Mouse (Mus musculus): Measurements from ENCODE around the gene Tiprl.
A peak's percentile ranks its signal among the peaks of the same experiment; 100 is the strongest.

The Tiprl gene

DNA sequence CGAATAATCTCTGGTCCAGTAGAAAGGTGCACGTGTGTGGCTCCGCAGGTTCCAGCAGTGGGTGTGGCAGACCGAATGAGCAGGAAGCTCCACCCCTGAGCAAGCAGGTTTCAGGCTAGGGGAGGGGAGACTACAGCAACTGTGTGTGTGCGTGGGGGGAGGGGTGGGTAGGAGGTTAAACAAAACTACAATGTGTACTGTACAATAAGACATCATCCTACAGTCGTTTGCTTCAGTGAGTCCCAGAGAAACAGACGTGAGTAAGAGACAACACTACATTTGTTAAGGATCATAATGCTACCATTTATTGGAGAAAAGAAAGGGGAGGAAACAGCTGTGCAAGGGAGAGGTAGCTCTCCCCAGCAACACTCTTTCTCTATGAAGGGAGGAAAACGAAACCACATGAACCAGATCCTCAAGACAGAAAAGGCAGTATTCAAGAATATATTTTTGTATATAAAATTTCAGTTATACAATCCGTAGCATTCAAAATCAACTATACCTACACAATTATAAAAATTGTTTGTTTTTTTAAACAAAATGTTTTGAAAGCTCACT lies 62.7 kb downstream of the Tiprl start:
- peak; percentile 41 for DNase-seq (ENCODE audit: low read depth, low spot score)

DNA sequence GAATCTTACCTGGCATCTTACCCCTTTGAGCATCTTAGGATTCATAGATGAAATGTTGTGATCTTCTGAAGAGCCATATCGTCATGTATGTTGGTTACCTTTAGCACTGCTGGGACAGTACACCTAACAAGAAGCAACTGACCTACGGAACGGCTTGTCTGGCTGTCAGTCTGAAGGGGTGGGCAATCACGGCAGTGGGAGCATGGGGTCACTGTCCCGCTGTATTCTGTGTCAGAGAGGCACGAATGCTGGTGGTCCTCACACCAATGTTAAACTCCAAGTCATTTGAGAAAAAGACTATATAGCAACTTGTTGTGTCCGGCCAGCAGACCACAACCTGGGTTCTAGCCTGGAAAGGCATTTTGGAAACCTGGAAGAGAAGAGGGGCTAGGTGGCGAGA lies 65.5 kb downstream of the Tiprl start:
- no peak for DNase-seq (ENCODE audit: low read depth, low spot score)

DNA sequence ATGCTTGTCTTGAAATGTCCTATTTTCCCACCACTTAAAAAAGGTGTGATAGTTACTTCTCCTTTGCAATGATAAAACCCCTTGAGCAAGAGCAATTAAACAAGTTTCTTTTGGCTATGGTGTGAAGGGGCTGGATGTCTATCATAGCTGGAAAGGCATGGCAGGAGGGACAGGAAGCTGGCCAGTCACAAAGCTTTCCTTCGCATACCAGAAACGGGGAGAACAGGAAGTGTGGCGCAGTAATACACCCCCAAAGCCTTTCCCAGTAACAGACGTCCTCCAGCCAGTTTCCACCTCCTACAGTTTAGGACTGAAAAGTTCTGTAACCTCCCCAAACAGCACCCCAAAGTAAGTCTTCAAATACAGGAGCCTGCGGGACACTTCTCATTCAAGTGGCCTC lies 66.6 kb downstream of the Tiprl start:
- no peak for DNase-seq (ENCODE audit: low read depth, low spot score)

DNA sequence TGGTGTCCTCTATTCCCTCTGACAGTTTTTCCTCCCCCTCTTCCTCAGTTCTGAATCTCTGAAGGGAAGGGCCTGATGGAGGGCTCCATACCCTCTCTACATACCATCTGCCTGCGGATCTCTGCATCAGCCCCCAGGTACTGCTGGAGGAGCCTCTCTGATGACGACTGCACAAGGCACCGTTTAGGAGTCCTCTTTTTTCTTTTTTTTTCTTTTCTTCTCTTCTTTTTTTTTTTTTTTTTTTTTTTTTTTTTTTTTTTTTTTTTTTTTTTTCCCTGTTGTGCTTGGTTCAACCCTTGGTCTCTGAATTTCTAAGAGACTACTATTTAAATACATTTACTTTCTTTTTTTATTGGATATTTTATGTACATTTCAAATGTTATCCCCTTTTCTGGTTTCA lies 67.3 kb downstream of the Tiprl start:
- no peak for DNase-seq (ENCODE audit: low read depth, low spot score)

DNA sequence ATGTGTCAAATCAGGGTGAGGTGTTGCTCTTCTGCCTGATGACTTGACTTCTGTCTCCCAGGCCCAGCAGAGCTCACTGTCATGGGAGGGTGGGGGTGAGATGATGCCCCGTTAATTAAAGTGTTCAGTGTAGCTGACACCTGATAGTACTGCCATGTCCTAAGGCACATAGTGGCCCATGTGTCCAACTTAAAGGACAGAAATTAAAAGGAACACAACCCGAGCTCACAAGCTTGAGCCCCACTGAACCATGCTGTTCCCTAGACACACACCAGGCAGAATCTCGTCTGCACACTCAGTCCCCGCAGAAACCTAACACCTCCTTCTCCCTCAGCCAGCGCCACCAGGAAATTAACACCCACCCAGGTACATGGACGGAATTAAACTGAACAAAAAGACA lies 71.9 kb downstream of the Tiprl start:
- DNase-seq (ENCODE audit: low read depth, low spot score): no peak
